Comparison of ENCODE assay signal across 11 mouse cellular contexts in the genomic region with DNA sequence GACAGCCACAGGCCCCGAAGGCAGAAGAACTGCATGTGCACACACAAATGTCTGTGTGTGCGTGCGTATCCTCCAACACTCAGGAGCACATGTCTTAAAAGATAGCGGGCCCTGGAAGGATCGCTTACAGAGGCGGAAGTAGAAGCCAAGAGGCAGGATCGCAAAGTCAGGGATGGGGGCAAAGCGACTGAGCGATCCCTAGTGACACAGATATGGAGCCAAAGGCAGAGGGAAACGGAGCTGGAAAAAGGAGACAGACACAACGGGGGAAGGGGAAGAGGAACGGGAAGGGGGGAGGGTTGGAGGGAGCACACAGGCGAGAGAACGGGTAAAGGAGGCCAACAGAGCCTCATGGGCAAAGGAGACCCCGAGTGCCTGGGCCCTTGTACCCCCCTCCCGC.
DNase-seq lines count a peak whose midpoint lies in the region; ATAC-seq lines count a peak whose summit lies in the region.
"Had no signal": no experiment of that assay in that cellular context is flagged by ENCODE, and none has a peak within 500 bp of the region (broad histone marks: within the 10 kb centered on the region; RNA-seq: fewer than 3 reads in every experiment).

No protein-coding gene starts in this region.

- no peak overlapping the region for H3K27ac ChIP-seq in heart, embryonic 12.5 days (ENCODE audit: poor library complexity, severe bottlenecking)
- peak overlapping the region; percentile 88 for H3K27ac ChIP-seq in hindbrain, embryonic 10.5 days
- peak overlapping the region; percentile 63 for H3K27ac ChIP-seq in midbrain, embryonic 12.5 days (replicated peaks)
- H3K27ac ChIP-seq: liver, embryonic 14.5 days had no signal

- intact Hi-C loops in heart, postnatal 36 days (cut with DNase I) = no loop called here
- intact Hi-C loops in left cerebral cortex, postnatal 36 days (cut with DNase I) = no loop called here
- intact Hi-C loops in gastrocnemius, postnatal 14 days (cut with DNase I; ENCODE audit: low total_unique reads) = no loop called here

- H3K9ac ChIP-seq in heart, embryonic 12.5 days = no peak overlapping the region
- H3K9ac ChIP-seq in midbrain, embryonic 12.5 days (replicated peaks) = peak overlapping the region; percentile 52
- H3K9ac ChIP-seq: liver, embryonic 14.5 days had no signal

- peaks cover 95% of the 10 kb centered on the region for H3K27me3 ChIP-seq in heart, embryonic 12.5 days (replicated peaks)
- H3K27me3 ChIP-seq in hindbrain, embryonic 10.5 days (ENCODE audit: insufficient read depth, poor library complexity, severe bottlenecking) = peaks cover 100% of the 10 kb centered on the region
- H3K27me3 ChIP-seq in midbrain, embryonic 12.5 days = peaks cover 93% of the 10 kb centered on the region

- DNase-seq in heart, postnatal 36 days = no peak
- DNase-seq in ZHBTc4 (ENCODE audit: low read depth, low spot score) = peak; percentile 43
- DNase-seq in hindbrain, embryonic 10.5 days (ENCODE audit: low spot score) = peak; percentile 36
- DNase-seq in left cerebral cortex, postnatal 36 days (ENCODE audit: low spot score in 2 of 2) = no peak
- DNase-seq in gastrocnemius, postnatal 14 days = no peak
- DNase-seq in right cerebral cortex, adult 18-20 months = no peak
- DNase-seq: cerebellum, adult 9-10 months; heart, adult 18-20 months had no signal

- no peaks in the 10 kb centered on the region for H3K9me3 ChIP-seq in heart, embryonic 12.5 days (replicated peaks)
- H3K9me3 ChIP-seq in hindbrain, embryonic 10.5 days = no peaks in the 10 kb centered on the region
- no peaks in the 10 kb centered on the region for H3K9me3 ChIP-seq in midbrain, embryonic 12.5 days

- 1% methylated on average over 15 of the region's 16 CpGs for WGBS in heart, embryonic 12.5 days
- 3% methylated on average over 16 of the region's 16 CpGs for WGBS in hindbrain, embryonic 10.5 days
- WGBS in midbrain, embryonic 12.5 days = 3% methylated on average over 15 of the region's 16 CpGs

- peak overlapping the region; percentile 71 for H3K4me2 ChIP-seq in heart, embryonic 12.5 days
- H3K4me2 ChIP-seq in midbrain, embryonic 12.5 days (replicated peaks) = peak overlapping the region; percentile 53

- no peak for ATAC-seq in heart, embryonic 12.5 days (ENCODE audit: insufficient number of reproducible peaks, low FRiP score)
- ATAC-seq in midbrain, embryonic 12.5 days (ENCODE audit: low FRiP score, low read depth) = peak; percentile 25; the same call in 1 of the 2 replicates

- peak overlapping the region; percentile 44 for H3K4me3 ChIP-seq in heart, embryonic 12.5 days
- H3K4me3 ChIP-seq in hindbrain, embryonic 10.5 days = peak overlapping the region; percentile 47
- H3K4me3 ChIP-seq in midbrain, embryonic 12.5 days = peak overlapping the region; percentile 31; the same call in 1 of the 2 replicates

- peaks cover 12% of the 10 kb centered on the region for H3K4me1 ChIP-seq in heart, embryonic 12.5 days (replicated peaks)
- peaks cover 56% of the 10 kb centered on the region for H3K4me1 ChIP-seq in hindbrain, embryonic 10.5 days (replicated peaks)
- H3K4me1 ChIP-seq in midbrain, embryonic 12.5 days = peaks cover 59% of the 10 kb centered on the region

- H3K36me3 ChIP-seq in heart, embryonic 12.5 days = no peaks in the 10 kb centered on the region
- H3K36me3 ChIP-seq in hindbrain, embryonic 10.5 days = no peaks in the 10 kb centered on the region
- H3K36me3 ChIP-seq in midbrain, embryonic 12.5 days = no peaks in the 10 kb centered on the region

Comparison
In these comparisons a context has a peak if more than half of its experiments do, and no peak if none do; other contexts are left out.
1. DNase-seq: peak in ZHBTc4 (single experiment) and hindbrain, embryonic 10.5 days (single experiment); none in heart, postnatal 36 days (0 of 2), left cerebral cortex, postnatal 36 days (0 of 2), gastrocnemius, postnatal 14 days (single experiment) and right cerebral cortex, adult 18-20 months (single experiment).
2. Peak in every context shown above with its lines, with median percentiles within 50 percentile points of each other: H3K4me3 ChIP-seq.